Mouse (Mus musculus) Muller cell, postnatal 12 days (primary cell): Measurements from ENCODE around the gene Gm3115.
A peak's percentile ranks its signal among the peaks of the same experiment; 100 is the strongest.
"Not testable (repeated sequence)": the region's sequence is repeated elsewhere in the genome, so short reads cannot be mapped to it uniquely, and the experiment has no call there.

Source experiments
- DNase-seq: peaks from one replicate; pipeline ENCODE4 v3.0.0-alpha.2; 2015; ENCODE audit errors: inconsistent ontology term

Gene Gm3115

GRCm38 (mm10) chr14:4083820-4084219, at the start of gene Gm3115:
Gene Gm3115 (plus strand): TSS chr14:4084120.
- DNase-seq, result not testable (repeated sequence)

- peak; percentile 26 for DNase-seq
These were observed 26.5 kb downstream of the Gm3115 start, which contains the start of gene Gm8108 for GRCm38 (mm10) chr14:4110426-4110825. Gene Gm8108 (plus strand): TSS chr14:4110526.

- DNase-seq, result not testable (repeated sequence)
These were observed 57.7 kb downstream of the Gm3115 start for GRCm38 (mm10) chr14:4141646-4142045.
